Mouse (Mus musculus) mouse embryonic stem cell (cell line): ENCODE measurements around the gene Cygb.

Experiments used
- in situ Hi-C, 2 experiments: fragments of 300-500 bp; cut with MboI; formaldehyde crosslinking; loops; 1 replicate in 1 of 2; 3 replicates in 1 of 2; pipeline ENCODE4 v1.14.3; 2019 to 2020; ENCODE audit warnings: low sequenced_read_pairs in 2 of 2, low pct_unique_long_range_greater_than_20kb in 1 of 2, mixed read lengths in 1 of 2; ENCODE audit not compliant: unreplicated experiment in 1 of 2

Gene Cygb

DNA sequence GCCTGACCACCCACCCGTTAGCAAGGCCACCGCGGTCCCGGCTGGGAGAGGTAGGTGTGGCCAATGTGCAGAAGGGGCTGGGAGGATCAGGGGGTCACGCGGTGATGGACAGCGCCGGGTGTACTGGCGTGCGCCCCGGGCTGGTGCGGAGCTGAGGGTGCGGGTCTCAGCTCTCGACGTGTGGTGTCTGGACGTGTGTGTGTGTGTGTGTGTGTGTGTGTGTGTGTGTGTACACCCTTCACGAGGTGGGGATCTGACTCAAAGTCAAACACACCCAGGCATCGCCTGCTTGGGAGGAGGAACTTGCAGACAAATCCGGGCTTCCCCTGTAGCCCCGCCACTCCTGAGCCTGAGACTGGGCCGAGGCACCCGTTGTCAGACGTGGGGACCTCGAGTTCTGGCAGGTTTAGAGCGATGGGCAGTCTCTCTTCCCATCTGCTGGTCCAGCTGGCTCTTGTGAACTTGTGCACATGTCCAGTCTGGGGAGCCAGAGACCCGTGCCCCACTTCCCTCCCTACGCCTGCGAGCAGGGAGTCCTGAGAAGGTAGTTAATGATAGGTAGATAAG is at the start of gene Cygb:
Gene Cygb (minus strand): TSS at position 59 of the 567 bp plus-strand sequence.
- in situ Hi-C loops, result loop anchor here in 1 of 2 experiments (25.0 kb wide), 1 partner anchor 383 kb away; no protein-coding TSS in a partner anchor

- in situ Hi-C loops, result no loop called here
Measured at GRCm38 (mm10) chr11:116701377-116701841, 47.3 kb upstream of the Cygb start.

- in situ Hi-C loops, result no loop called here
Measured at GRCm38 (mm10) chr11:116697521-116697920, 43.4 kb upstream of the Cygb start.

DNA sequence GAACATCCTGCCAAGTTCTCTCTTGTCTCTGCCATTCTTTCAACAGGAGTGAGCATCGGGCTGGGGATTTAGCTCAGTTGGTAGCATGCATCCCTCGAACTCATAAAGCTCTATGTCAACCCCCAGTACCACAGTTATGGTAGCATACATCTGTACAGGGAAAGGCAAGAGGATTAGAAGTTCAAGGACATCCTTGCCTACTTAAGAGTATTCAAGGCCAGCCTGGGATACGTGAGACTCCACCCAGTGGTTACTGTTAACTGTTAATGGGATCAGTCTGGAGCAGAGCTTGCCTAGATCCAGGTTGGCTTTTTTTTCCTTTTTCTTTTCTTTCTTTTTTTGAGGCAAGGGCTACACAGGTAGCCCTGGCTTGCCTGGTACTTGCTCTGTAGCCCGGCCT is 42.3 kb upstream of the Cygb start:
- in situ Hi-C loops, result no loop called here

DNA sequence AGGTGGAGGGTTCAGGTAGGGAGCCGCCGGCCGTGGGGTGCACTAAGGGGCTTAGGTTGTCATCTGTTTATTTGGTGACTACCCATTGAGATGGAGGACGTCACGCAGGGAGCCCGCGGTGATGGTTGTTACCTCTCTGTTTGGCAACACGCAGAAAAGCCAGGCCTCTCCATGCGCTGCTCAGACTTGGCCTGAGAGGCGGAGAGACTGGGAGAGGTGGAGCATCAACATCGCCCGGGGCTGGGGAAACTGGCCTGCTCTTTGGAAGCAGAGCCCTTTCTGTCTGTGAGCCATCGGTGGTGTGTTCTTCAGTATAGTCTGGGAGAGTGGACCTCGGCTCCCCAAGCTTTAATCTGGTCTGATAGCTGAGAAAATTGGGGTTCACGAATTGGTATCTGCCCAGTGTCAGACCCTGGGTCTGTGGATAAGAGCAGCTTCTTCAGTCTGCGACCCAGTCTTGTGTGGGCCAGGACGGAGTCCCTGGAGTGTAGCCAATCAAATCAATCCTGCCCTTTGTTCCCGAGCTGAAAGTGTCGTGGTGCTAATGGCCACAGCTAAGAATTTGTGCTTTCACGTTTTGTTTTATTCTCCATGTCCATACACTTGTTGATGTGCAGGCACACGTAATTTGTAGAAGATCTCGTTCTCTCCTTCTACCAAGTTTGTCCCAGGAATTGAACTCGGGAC is 41.2 kb upstream of the Cygb start:
- in situ Hi-C loops, result no loop called here

- in situ Hi-C loops, result no loop called here
Measured at GRCm38 (mm10) chr11:116694250-116695193, 40.4 kb upstream of the Cygb start.

GRCm38 (mm10) chr11:116693899-116694249 is 39.8 kb upstream of the Cygb start:
- in situ Hi-C loops, result no loop called here

- in situ Hi-C loops, result no loop called here
Measured at GRCm38 (mm10) chr11:116690701-116691575, 36.8 kb upstream of the Cygb start.

DNA sequence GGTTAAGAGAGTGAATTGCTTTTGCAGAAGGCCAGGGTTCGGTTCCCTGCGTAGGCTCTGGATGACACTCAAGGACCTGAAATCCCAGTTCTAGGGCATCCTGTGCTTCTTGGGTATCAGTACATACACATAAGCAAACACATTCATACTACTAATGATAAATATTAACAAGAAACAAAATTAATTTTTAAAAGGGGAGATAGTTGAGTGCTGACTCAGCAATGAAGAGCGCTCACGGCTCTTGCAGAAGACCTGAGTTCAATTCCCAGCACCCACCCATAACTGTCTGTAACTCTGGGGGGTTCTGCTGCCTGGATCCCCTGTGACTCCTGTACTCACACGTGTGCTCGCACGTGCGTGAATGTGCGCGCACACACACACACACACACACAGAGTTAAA is 35.5 kb upstream of the Cygb start:
- in situ Hi-C loops, result no loop called here

- in situ Hi-C loops, result no loop called here
Measured at GRCm38 (mm10) chr11:116687897-116688296, 33.8 kb upstream of the Cygb start.

DNA sequence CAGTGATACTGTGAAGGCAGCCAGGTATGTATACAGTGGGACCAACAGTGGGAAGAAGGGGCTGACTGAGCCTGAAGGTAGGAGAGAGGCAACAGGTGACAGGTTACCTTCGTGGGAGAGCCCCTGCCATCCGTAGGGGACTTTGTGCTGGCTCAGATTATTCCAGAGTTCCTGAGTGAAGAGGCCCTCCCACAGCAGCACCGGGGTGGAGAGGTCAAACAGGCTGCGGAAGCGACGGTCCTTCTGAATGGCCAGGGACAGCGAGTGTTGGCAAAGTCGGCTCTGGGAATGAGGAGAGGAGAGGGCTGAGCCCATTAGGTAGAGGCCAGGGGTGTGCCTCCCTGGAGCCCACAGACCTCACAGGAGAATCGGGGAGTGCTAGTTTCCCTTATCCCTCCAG is 31.6 kb upstream of the Cygb start:
- in situ Hi-C loops, result no loop called here

DNA sequence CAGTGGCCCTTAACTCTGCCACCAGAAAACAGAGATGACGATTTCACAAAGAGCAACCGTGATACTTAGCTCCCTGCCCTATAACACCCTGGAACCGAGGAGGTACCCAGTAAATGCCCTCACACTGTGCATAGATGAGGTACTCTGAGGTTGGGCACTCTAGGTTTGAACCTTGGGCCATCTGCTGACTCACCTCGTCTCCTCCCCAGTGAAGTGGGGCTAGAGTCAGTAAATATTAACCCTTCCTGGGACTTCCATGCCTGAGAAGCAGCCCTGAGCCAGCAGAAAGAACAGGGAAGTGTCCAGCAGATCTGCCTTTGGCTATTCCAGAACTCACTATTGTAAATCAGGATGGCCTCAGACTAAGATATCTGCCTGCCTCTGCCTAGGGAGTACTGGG is 29.7 kb upstream of the Cygb start:
- in situ Hi-C loops, result no loop called here

DNA sequence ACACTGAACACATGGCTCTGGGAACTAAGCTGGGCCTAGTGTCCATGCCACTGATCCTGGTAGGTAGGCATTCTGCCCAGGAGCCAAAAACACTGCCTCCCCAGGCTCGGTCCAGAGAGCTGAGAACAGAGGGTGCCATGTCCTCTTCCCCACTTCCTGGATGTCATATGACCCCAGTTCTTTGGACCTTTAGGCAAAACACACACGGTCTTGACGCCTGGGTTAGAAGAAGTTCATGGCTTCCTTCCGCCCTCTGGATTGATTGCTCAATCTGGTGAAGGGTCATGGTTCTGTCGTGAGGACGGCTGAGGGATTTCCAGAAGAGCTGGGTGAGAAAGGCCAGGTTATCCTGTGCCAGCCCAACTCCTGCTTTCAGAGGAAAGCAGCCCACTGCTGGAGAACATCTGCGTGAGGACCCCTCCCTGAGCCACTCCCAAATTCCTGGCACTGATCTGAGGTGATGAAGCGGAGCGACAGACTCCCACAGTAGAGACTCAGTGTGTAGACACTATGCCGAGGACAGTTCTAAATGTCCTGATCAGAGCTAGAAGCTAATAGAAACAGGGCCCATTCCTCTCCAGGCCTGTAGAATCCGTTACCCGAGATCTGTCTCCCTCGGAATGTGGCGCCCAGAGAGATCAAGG is 28.5 kb upstream of the Cygb start:
- in situ Hi-C loops, result no loop called here

GRCm38 (mm10) chr11:116681147-116681546 is 27.0 kb upstream of the Cygb start:
- in situ Hi-C loops, result no loop called here

DNA sequence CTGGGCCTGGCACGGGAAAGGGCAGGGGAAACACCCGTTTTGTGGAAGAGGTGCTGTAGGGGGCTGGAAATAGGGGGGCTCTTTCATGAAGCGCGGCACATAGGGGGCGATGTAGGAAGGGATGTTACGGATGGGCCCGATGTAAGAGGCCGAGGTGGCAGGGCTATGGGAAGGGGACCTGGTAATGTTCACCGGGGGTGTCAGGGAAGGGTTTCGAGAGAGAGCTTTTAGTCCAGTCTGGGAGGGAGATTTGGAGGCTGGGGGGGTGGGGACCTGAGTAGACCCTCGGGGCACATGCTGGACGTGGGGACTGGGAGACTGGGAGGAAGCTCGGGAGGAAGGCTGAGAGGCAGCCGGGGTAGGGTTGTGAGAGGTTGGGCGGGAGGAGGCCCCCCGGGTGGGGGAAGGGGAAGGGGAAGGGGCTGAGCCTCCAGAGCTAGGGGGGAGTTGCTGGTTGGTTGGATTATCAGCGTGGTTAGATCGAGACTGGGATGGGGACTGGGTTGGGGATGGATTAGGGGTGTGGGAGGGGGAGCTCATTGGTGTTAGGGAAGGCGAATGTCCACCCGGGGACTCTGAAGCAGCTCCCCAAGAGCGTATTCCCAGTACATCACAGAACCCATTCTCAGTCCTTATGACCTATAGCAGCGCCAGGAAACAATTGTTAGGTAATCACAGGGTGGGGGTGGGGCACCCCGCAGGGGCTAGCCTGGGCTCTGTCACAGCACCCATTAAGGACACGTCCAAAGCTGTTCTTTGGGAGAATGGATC is 26.4 kb upstream of the Cygb start:
- in situ Hi-C loops, result no loop called here

DNA sequence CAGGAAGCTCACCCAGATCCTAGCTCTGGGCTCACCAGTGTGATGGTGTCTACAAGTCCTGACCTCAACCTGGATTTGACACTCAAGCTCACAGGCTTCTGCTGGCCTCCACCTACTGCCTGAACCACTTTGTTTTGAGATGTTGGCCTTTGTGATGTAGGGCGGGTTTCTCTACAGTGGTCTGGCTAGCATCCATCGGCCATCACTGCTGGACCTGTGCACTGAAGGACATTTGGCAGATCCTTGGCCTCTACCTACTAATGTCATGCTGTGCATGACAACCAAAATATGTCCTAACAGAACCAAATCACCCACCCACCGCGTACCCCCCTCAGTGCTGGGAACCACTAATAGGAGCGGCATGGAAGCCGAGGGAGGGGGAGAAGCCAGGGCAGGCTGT is 25.0 kb upstream of the Cygb start:
- in situ Hi-C loops, result no loop called here

GRCm38 (mm10) chr11:116677711-116678441 is 23.8 kb upstream of the Cygb start:
- in situ Hi-C loops, result no loop called here
